Mouse (Mus musculus) neural tube, embryonic 14.5 days (tissue): ENCODE measurements around the gene Cox11. TPM values are rescaled to one million over a fixed set of nuclear protein-coding genes. Genes with fewer than 3 reads are reported as not detected.

Experiments used
- ATAC-seq: fragments of 200-750 bp; cut with Nextera tagmentation; 2 replicates; pipeline ENCODE4 v1.8.0; 2017; ENCODE audit warnings: low read depth, mild to moderate bottlenecking, moderate TSS enrichment, moderate library complexity
- H3K27ac ChIP-seq: fragments of 300-500 bp; sonication (generic); 2 replicates; pipeline ENCODE4 v1.5.1; 2014; ENCODE audit warnings: low read depth, mild to moderate bottlenecking, control low read depth, low read length, moderate library complexity, mixed read lengths
- H3K27me3 ChIP-seq: fragments of 300-500 bp; sonication (generic); 2 replicates; pipeline ENCODE4 v1.6.1; 2014; ENCODE audit warnings: low read length; ENCODE audit not compliant: control insufficient read depth, insufficient read depth
- H3K36me3 ChIP-seq: fragments of 300-500 bp; sonication (generic); 2 replicates; pipeline ENCODE4 v1.6.1; 2014; ENCODE audit warnings: low read length, mixed read lengths; ENCODE audit not compliant: control insufficient read depth, insufficient read depth
- H3K4me1 ChIP-seq: fragments of 300-500 bp; sonication (generic); 2 replicates; pipeline ENCODE4 v1.6.1; 2014; ENCODE audit warnings: low read length; ENCODE audit not compliant: control insufficient read depth, insufficient read depth
- H3K4me2 ChIP-seq: fragments of 300-500 bp; sonication (generic); 2 replicates; pipeline ENCODE4 v1.6.1; 2014; ENCODE audit warnings: mild to moderate bottlenecking, low read depth, low read length, control low read depth
- H3K4me3 ChIP-seq: fragments of 300-500 bp; sonication (generic); 2 replicates; pipeline ENCODE4 v1.5.1; 2014; ENCODE audit warnings: low read depth, low read length, control low read depth, mixed read lengths
- H3K9ac ChIP-seq: fragments of 300-500 bp; sonication (generic); replicated peaks from 2 replicates; pipeline ENCODE4 v1.6.1; 2014; ENCODE audit warnings: low read depth, mild to moderate bottlenecking, control low read depth, low read length, mixed read lengths
- H3K9me3 ChIP-seq: fragments of 300-500 bp; sonication (generic); 2 replicates; pipeline ENCODE4 v1.6.1; 2016; ENCODE audit warnings: low read length; ENCODE audit not compliant: control insufficient read depth
- WGBS: fragments of 180-500 bp; shearing (Covaris S2); extraction: QIAGEN DNeasy Blood & Tissue Kit; methylation state at CpG from one replicate; pipeline ENCODE4 v1.1.7; 2014; 5-methylcytosine and 5-hydroxymethylcytosine counted together
- polyA plus RNA-seq: library from polyadenylated mRNA; unstranded; fragments of >200 nt; fragmentation: Nextera tagmentation; extraction: Ambion mirVana; gene quantifications from 2 replicates; pipeline ENCODE4 v1.2.1, GENCODE M21; 2014

Gene Cox11
- polyA plus RNA-seq, 1 experiment from 2014 or later: 32.3 TPM

DNA sequence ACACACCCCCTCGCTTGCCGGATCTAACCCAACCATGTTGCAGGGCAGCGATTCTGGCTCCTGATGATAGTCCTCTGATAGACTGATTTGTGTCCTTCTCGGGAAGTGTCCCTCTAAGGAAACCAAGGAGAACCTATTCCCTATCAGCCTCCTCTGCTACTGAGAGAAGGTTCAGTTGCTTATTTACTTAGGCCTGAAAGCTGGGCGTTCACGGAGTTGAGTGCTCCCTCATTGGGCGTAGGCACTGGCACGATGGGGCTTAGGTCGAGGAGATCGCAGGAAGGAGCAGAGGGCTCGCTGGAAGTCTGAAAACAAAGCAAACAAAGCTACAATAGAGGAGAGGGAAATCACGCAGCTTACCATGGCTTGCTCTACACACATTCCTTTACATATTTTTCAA, 19.6 kb downstream of the Cox11 start:
- Histone ChIP-seq H3K4me2 (no peak overlapping the region), H3K36me3 (no peaks in the 10 kb centered on the region), H3K9ac (no peak overlapping the region), H3K4me3 (no peak overlapping the region), H3K4me1 (no peaks in the 10 kb centered on the region), H3K9me3 (no peaks in the 10 kb centered on the region), H3K27me3 (no peaks in the 10 kb centered on the region), H3K27ac (no peak overlapping the region)
- WGBS: 92% methylated on average over 12 of the region's 12 CpGs
- ATAC-seq: no peak

DNA sequence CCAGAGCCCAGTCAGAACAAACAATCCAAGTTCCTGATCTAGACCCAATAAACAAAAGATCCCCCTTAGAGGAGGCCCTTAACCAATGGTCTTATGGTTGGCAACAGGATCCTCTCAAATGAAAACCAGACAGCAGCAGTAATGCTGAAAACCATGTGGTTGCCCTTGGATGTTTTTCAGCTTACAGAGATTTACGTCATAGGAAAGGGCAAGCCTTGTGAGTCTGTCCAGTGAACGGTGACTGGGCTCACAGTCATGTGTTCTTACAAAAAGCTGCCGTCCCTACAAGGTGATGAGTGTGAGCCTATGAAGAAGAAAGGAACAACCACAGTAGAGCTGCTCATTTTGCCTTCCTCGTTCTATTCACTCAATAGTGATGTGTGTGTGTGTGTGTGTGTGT, 22.7 kb downstream of the Cox11 start:
- peaks cover 6% of the 10 kb centered on the region; the same call in 1 of the 2 replicates for H3K4me1 ChIP-seq
- H3K9me3 ChIP-seq: no peaks in the 10 kb centered on the region
- H3K4me3 ChIP-seq: no peak overlapping the region
- 83% methylated on average over 4 of the region's 4 CpGs for WGBS
- ATAC-seq: no peak
- H3K36me3 ChIP-seq: no peaks in the 10 kb centered on the region
- H3K9ac ChIP-seq: no peak overlapping the region
- H3K27me3 ChIP-seq: no peaks in the 10 kb centered on the region
- H3K27ac ChIP-seq: no peak overlapping the region
- H3K4me2 ChIP-seq: no peak overlapping the region

DNA sequence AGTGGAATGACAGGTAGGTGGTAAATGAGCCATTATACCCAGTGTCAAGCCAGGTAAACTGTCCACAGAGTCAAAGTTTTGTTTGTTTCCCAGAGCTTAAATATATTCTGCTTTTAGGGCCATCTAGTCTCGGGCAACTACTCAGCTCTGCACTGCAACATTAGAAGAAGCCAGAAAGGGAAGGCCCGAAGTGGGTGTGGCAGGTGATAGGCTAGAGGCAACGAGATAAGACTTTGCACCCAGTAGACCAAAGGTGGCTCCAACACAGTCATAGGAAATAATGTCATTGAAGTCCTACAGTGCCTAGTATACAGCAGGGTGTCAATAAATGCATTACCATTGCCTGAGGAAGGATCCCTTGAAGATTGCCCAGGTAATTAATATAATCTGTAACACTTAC, 25.1 kb downstream of the Cox11 start:
- Histone ChIP-seq H3K36me3 (no peaks in the 10 kb centered on the region), H3K9ac (no peak overlapping the region), H3K4me1 (peaks cover 6% of the 10 kb centered on the region; the same call in 1 of the 2 replicates), H3K27ac (no peak overlapping the region), H3K4me3 (no peak overlapping the region), H3K4me2 (no peak overlapping the region), H3K9me3 (no peaks in the 10 kb centered on the region), H3K27me3 (no peaks in the 10 kb centered on the region)
- 53% methylated on average over 3 of the region's 3 CpGs for WGBS
- ATAC-seq: no peak

DNA sequence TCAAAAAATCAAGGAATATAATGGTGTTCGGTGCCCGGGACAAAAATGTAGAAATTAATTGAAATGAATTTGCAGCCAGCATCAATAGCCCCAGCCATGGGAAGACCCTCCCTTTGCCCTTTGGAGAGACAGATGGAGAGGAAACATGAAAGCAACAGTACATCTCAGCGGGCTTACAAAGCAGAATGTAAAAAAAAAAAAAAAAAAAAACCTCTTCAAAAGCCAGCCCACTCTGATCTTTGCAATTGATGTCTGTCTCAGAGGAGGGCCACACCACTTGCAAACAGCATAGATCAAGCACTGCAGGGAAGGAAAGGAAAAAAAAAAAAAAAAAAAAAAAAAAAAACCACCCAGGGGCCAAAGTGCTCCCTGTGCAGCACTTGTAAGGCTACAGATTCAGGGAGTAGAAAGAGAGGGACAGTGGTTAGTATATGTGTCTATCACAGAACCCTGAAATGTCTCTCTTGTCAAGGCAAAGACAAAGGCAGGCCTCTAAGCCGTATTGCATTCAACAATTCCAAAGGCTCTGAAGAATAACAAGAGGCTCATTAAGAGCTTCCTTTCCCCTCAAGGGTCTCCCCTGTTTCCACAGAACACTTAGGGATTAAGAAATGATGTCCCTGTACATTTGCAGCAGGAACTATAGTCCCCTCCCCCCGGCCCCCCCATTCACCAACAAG, 25.8 kb downstream of the Cox11 start:
- no peaks in the 10 kb centered on the region for H3K9me3 ChIP-seq
- H3K4me1 ChIP-seq: peaks cover 6% of the 10 kb centered on the region; the same call in 1 of the 2 replicates
- 16% methylated on average over 5 of the region's 5 CpGs for WGBS
- H3K27me3 ChIP-seq: no peaks in the 10 kb centered on the region
- no peaks in the 10 kb centered on the region for H3K36me3 ChIP-seq
- no peak overlapping the region for H3K4me3 ChIP-seq
- ATAC-seq: no peak
- no peak overlapping the region for H3K27ac ChIP-seq
- no peak overlapping the region for H3K9ac ChIP-seq
- no peak overlapping the region for H3K4me2 ChIP-seq

DNA sequence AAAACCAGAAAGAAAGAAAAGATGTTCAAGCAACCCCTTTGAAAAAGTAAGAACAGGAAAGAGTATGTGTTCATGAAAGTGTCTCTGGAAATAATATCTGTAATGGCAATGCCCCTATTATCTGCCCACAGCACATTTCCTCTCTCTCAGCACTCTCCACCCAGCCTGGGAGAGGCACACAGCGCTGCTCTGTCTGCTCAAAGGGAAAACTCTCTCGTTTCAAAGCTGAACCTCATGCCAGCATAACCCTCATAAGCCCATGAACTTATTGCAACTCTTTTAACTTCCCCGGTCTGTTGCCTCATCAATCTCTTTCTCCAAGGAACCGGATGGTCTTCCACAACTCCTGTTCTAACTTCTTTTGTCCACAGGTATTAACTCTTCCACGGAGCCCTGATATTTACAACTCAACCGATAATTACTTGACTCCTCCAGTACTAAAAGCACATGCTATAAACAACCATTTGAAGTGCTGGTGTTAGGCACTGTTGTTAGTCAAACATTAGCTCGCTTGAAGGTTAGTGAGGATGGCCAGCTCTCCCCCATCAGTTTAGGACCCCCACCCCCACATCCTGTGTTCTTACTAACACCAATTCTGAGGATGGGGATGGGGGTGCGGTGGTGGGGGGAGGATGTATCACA, 26.5 kb downstream of the Cox11 start:
- no peaks in the 10 kb centered on the region for H3K9me3 ChIP-seq
- no peak for ATAC-seq
- 2% methylated on average over 8 of the region's 8 CpGs for WGBS
- no peak overlapping the region for H3K9ac ChIP-seq
- H3K4me2 ChIP-seq: no peak overlapping the region
- no peak overlapping the region for H3K4me3 ChIP-seq
- peaks cover 6% of the 10 kb centered on the region; the same call in 1 of the 2 replicates for H3K4me1 ChIP-seq
- no peaks in the 10 kb centered on the region for H3K36me3 ChIP-seq
- no peaks in the 10 kb centered on the region for H3K27me3 ChIP-seq
- H3K27ac ChIP-seq: no peak overlapping the region

DNA sequence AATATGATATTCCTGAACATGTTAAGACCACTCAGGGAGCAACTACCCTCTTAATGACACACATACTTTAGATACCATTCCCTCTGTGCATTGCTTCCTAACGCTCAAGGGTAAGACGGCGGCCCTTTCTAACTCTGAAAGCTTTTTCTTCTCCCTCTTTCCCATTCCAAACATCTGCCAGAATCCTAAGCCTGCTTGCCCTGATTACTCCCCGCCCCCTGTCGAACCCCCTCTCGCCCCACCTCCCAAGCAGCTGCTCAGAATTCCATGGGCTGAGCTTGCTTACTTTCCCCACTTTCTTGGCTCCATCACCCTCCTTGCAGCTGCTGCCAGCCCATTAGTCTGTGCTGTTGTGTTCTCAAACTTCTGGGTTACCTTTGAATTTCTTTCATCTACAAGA, 27.2 kb downstream of the Cox11 start:
- Histone ChIP-seq H3K9me3 (no peaks in the 10 kb centered on the region), H3K9ac (no peak overlapping the region), H3K4me2 (no peak overlapping the region), H3K4me1 (peaks cover 6% of the 10 kb centered on the region; the same call in 1 of the 2 replicates), H3K27me3 (no peaks in the 10 kb centered on the region), H3K4me3 (no peak overlapping the region), H3K36me3 (no peaks in the 10 kb centered on the region), H3K27ac (no peak overlapping the region)
- ATAC-seq: no peak
- 7% methylated on average over 6 of the region's 6 CpGs for WGBS

DNA sequence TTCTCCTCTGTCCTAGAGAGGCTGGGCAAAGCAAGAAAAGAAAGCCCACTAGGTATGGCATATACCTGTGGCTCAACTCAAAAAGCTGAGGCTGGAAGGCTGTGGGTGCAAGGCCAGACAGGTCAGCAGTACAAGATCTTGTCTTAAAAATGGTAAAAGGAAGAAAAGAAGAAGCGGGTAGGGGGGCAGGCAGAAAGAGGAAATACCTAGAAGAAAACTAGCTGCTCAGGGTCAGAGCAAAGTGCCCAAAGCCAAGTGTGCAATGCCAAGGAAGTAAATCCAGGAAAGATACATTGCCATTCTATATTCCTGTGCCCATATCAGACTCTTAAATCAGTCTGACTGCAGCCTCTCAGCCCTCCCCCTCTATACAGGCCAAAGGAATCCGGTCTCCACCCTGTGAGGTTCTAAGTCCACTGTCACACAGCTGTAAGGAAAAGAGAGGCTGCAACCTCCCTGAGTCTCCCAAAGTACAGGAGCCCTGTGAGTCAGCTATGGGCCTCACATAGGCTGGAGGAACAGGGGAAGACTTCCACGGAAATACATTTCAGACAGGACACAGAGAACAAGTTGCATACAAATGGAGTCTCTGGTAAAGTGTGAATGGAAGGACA, 28.3 kb downstream of the Cox11 start:
- Histone ChIP-seq H3K27me3 (no peaks in the 10 kb centered on the region), H3K9ac (no peak overlapping the region), H3K9me3 (no peaks in the 10 kb centered on the region), H3K36me3 (no peaks in the 10 kb centered on the region), H3K4me1 (peaks cover 6% of the 10 kb centered on the region; the same call in 1 of the 2 replicates), H3K4me2 (no peak overlapping the region), H3K27ac (no peak overlapping the region), H3K4me3 (no peak overlapping the region)
- no peak for ATAC-seq
- 58% methylated on average over 3 of the region's 3 CpGs for WGBS

DNA sequence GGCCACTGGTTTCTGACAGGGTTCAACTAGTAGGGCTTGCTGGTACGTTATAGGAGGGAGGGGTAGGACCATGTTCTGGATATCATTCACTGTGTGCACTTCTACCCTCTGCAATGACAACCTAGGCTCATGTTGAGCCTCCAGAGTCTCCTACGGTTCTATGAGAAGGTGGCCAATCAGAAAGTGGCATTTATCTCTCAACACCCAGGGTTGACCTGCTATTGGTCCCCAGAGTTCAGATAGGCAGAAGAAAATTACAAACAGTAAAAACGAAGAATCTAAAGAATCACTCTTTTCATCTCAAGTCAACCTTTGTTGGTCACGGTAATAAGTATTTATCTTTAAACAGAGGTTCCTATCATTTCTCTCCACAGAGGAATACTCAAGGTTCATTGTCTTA, 28.9 kb downstream of the Cox11 start:
- Histone ChIP-seq H3K9me3 (no peaks in the 10 kb centered on the region), H3K27ac (no peak overlapping the region)
- WGBS: 88% methylated on average over 4 of the region's 4 CpGs

DNA sequence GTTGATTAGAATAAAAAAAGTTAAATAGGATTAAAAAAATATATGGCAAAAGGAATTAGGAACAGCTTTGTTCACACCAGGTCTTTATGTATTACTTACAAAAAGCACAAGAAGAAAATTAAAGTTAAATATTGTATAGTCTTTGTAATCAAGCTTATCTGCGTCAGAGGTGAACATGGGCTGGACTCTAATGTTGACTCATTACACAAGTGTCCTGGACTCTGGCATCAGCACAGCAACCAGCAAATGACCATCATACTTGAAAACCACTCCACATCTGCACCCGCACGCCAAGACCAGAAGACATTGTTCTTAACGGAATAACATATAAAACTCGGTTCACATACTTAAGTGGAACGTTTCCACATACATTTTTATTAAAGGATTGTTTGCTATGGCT, 29.4 kb downstream of the Cox11 start:
- no peaks in the 10 kb centered on the region for H3K9me3 ChIP-seq
- H3K4me3 ChIP-seq: no peak overlapping the region
- no peak overlapping the region for H3K9ac ChIP-seq
- H3K27ac ChIP-seq: no peak overlapping the region
- H3K36me3 ChIP-seq: no peaks in the 10 kb centered on the region
- H3K4me2 ChIP-seq: no peak overlapping the region
- no peak for ATAC-seq
- no peaks in the 10 kb centered on the region for H3K27me3 ChIP-seq
- WGBS: 92% methylated on average over 6 of the region's 6 CpGs
- H3K4me1 ChIP-seq: peaks cover 6% of the 10 kb centered on the region; the same call in 1 of the 2 replicates

More for the DNA sequence above, 28.9 kb downstream of the Cox11 start:
- ATAC-seq: no peak
- H3K4me3 ChIP-seq: no peak overlapping the region
- H3K36me3 ChIP-seq: no peaks in the 10 kb centered on the region
- no peaks in the 10 kb centered on the region for H3K27me3 ChIP-seq
- H3K4me2 ChIP-seq: no peak overlapping the region
- H3K4me1 ChIP-seq: peaks cover 6% of the 10 kb centered on the region; the same call in 1 of the 2 replicates
- no peak overlapping the region for H3K9ac ChIP-seq
